Mouse (Mus musculus) small intestine, adult 2 months (tissue): ENCODE data around the gene Shmt2.

ENCODE experiments used
- CTCF ChIP-seq: fragments of 200-500 bp; IDR thresholded peaks from 2 replicates; pipeline ENCODE4 v1.5.1; 2012; ENCODE audit warnings: low read depth, mild to moderate bottlenecking, control low read depth, inconsistent platforms, low read length, moderate library complexity, mixed read lengths; ENCODE audit not compliant: insufficient replicate concordance, insufficient read length; ENCODE audit errors: extremely low read depth
- POLR2A ChIP-seq: fragments of 200-500 bp; IDR thresholded peaks from 2 replicates; pipeline ENCODE4 v1.6.1; 2012; ENCODE audit warnings: low read depth, mild to moderate bottlenecking, control low read depth, inconsistent platforms, low read length, moderate library complexity

GRCm38 (mm10) chr10:127515271-127515982 is 6.8 kb downstream of the Shmt2 start:
- TF ChIP-seq CTCF (no peak), POLR2A (no peak)
